12 mouse cellular contexts compared by ENCODE assay signal in genomic region chr19:24897896-24898736, GRCm38 (mm10). TPM values are rescaled to one million over a fixed set of nuclear protein-coding genes. Genes with fewer than 3 reads are reported as not detected.
DNase-seq lines count a peak whose midpoint lies in the region; ATAC-seq lines count a peak whose summit lies in the region.
"Had no signal": no experiment of that assay in that cellular context is flagged by ENCODE, and none has a peak within 500 bp of the region (broad histone marks: within the 10 kb centered on the region; RNA-seq: fewer than 3 reads in every experiment).

No protein-coding gene starts in this region.

- H3K9me3 ChIP-seq in heart, embryonic 10.5 days = no peaks in the 10 kb centered on the region
- no peaks in the 10 kb centered on the region for H3K9me3 ChIP-seq in midbrain, embryonic 11.5 days (ENCODE audit: control insufficient read depth, low read length)
- H3K9me3 ChIP-seq in midbrain, embryonic 15.5 days = no peaks in the 10 kb centered on the region
- H3K9me3 ChIP-seq in neural tube, embryonic 12.5 days = no peaks in the 10 kb centered on the region

- peak; percentile 73 for DNase-seq in heart, embryonic 10.5 days (ENCODE audit: low spot score)
- no peak for DNase-seq in heart, adult 8-10 months (ENCODE audit: low spot score)
- DNase-seq in midbrain, embryonic 11.5 days (ENCODE audit: low spot score, missing footprints) = peak; percentile 96
- peak; percentile 17 for DNase-seq in forelimb bud, embryonic 11.5 days (ENCODE audit: low read depth, low spot score)
- no peak for DNase-seq in ovary, postnatal 10 days (ENCODE audit: low spot score)
- DNase-seq: B cell, adult 2 months; cerebellum, adult 2 months; left cerebral cortex, postnatal 4 days had no signal

- ATAC-seq in midbrain, embryonic 11.5 days (ENCODE audit: low FRiP score) = no peak
- ATAC-seq in midbrain, embryonic 15.5 days (replicated peaks) = no peak
- no peak for ATAC-seq in neural tube, embryonic 12.5 days (ENCODE audit: low FRiP score, low read depth)
- no peak for ATAC-seq in monocyte, adult 5-6 weeks (replicated peaks; ENCODE audit: insufficient number of reproducible peaks, low FRiP score, low TSS enrichment, poor library complexity, severe bottlenecking)
- ATAC-seq: activated CD4-positive, CD25-positive, alpha-beta regulatory T cell, adult 4 months had no signal

- peaks cover 79% of the 10 kb centered on the region for H3K27me3 ChIP-seq in heart, embryonic 10.5 days (ENCODE audit: insufficient read depth, poor library complexity, severe bottlenecking)
- peaks cover 53% of the 10 kb centered on the region for H3K27me3 ChIP-seq in midbrain, embryonic 11.5 days (ENCODE audit: control insufficient read depth, insufficient read depth, low read length)
- H3K27me3 ChIP-seq in midbrain, embryonic 15.5 days (replicated peaks) = peaks cover 70% of the 10 kb centered on the region
- H3K27me3 ChIP-seq in neural tube, embryonic 12.5 days (replicated peaks) = peaks cover 78% of the 10 kb centered on the region

- H3K4me3 ChIP-seq in heart, embryonic 10.5 days = peak overlapping the region; percentile 52
- 0 out of 2 replicates have a peak overlapping the region, but pooled peaks have one; percentile 13 for H3K4me3 ChIP-seq in midbrain, embryonic 11.5 days (ENCODE audit: low read depth, low read length)
- H3K4me3 ChIP-seq in midbrain, embryonic 15.5 days = no peak overlapping the region
- H3K4me3 ChIP-seq in neural tube, embryonic 12.5 days = no peak overlapping the region

- WGBS in heart, embryonic 10.5 days = 2% methylated on average over 20 of the region's 20 CpGs
- WGBS in midbrain, embryonic 11.5 days = under 1% methylated on average over 20 of the region's 20 CpGs
- under 1% methylated on average over 20 of the region's 20 CpGs for WGBS in midbrain, embryonic 15.5 days
- WGBS in neural tube, embryonic 12.5 days = under 1% methylated on average over 20 of the region's 20 CpGs

- peak overlapping the region; percentile 31 for H3K4me2 ChIP-seq in midbrain, embryonic 11.5 days
- H3K4me2 ChIP-seq in midbrain, embryonic 15.5 days = no peak overlapping the region
- H3K4me2 ChIP-seq in neural tube, embryonic 12.5 days (replicated peaks) = peak overlapping the region; percentile 44; the same call in 1 of the 2 replicates

- no peaks in the 10 kb centered on the region for H3K36me3 ChIP-seq in heart, embryonic 10.5 days
- no peaks in the 10 kb centered on the region for H3K36me3 ChIP-seq in midbrain, embryonic 11.5 days (ENCODE audit: control insufficient read depth, insufficient read depth, low read length)
- H3K36me3 ChIP-seq in midbrain, embryonic 15.5 days (replicated peaks) = no peaks in the 10 kb centered on the region
- no peaks in the 10 kb centered on the region for H3K36me3 ChIP-seq in neural tube, embryonic 12.5 days

- H3K27ac ChIP-seq in heart, embryonic 10.5 days = no peak overlapping the region
- no peak overlapping the region for H3K27ac ChIP-seq in midbrain, embryonic 11.5 days (ENCODE audit: low read depth, low read length)
- H3K27ac ChIP-seq in midbrain, embryonic 15.5 days = no peak overlapping the region
- H3K27ac ChIP-seq in neural tube, embryonic 12.5 days = no peak overlapping the region

- peaks cover 27% of the 10 kb centered on the region for H3K4me1 ChIP-seq in heart, embryonic 10.5 days
- peaks cover 13% of the 10 kb centered on the region for H3K4me1 ChIP-seq in midbrain, embryonic 11.5 days (ENCODE audit: control insufficient read depth, insufficient read depth, low read length)
- H3K4me1 ChIP-seq in midbrain, embryonic 15.5 days = peaks cover 30% of the 10 kb centered on the region
- H3K4me1 ChIP-seq in neural tube, embryonic 12.5 days = peaks cover 24% of the 10 kb centered on the region

- no peak overlapping the region for H3K9ac ChIP-seq in midbrain, embryonic 11.5 days (ENCODE audit: low read length)
- no peak overlapping the region for H3K9ac ChIP-seq in midbrain, embryonic 15.5 days
- no peak overlapping the region for H3K9ac ChIP-seq in neural tube, embryonic 12.5 days

RNA-seq across cellular contexts. Expression of gene Foxd4, which starts 2.9 kb away (rescaled TPM):
- polyA plus RNA-seq in heart, embryonic 10.5 days (2016; fragmentation: Nextera tagmentation; extraction: Ambion mirVana) = not detected in 2 replicates
- total RNA-seq in heart, adult 8-10 months (2022) = not detected
- polyA plus RNA-seq in midbrain, embryonic 11.5 days (2014; fragmentation: Nextera tagmentation; extraction: Ambion mirVana) = 0.47 and 0.87 TPM in 2 replicates
- polyA plus RNA-seq in midbrain, embryonic 15.5 days (2015; fragmentation: Nextera tagmentation; extraction: Ambion mirVana) = 0.17 TPM in 1 of 2 replicates, not detected in the other
- polyA plus RNA-seq in neural tube, embryonic 12.5 days (2016; fragmentation: Nextera tagmentation; extraction: Ambion mirVana) = not detected in 2 replicates
- not detected in 3 replicates for total RNA-seq in monocyte, adult 5-6 weeks (2017)
- total RNA-seq: left cerebral cortex, postnatal 4 days had no signal
- polyA plus RNA-seq: activated CD4-positive, CD25-positive, alpha-beta regulatory T cell, adult 4 months had no signal

RNA-seq across cellular contexts. Expression of gene Gm10053, which starts 22.6 kb away (rescaled TPM):
- 595 and 755 TPM in 2 replicates for polyA plus RNA-seq in heart, embryonic 10.5 days (2016; fragmentation: Nextera tagmentation; extraction: Ambion mirVana)
- 1,000 to 10,000 TPM in 1 of 4 experiments, 100 to 1,000 TPM in 3; 952 to 1,033 (median 963) TPM for total RNA-seq in heart, adult 8-10 months (2022)
- 270 and 273 TPM in 2 replicates for polyA plus RNA-seq in midbrain, embryonic 11.5 days (2014; fragmentation: Nextera tagmentation; extraction: Ambion mirVana)
- 234 and 246 TPM in 2 replicates for polyA plus RNA-seq in midbrain, embryonic 15.5 days (2015; fragmentation: Nextera tagmentation; extraction: Ambion mirVana)
- 237 and 247 TPM in 2 replicates for polyA plus RNA-seq in neural tube, embryonic 12.5 days (2016; fragmentation: Nextera tagmentation; extraction: Ambion mirVana)
- total RNA-seq in monocyte, adult 5-6 weeks (2017) = 11.0 to 57.2 TPM (median 41.0 TPM) in 3 replicates

RNA-seq across cellular contexts. Expression of gene Pgm5, which starts 36.5 kb away (rescaled TPM):
- polyA plus RNA-seq in heart, embryonic 10.5 days (2016; fragmentation: Nextera tagmentation; extraction: Ambion mirVana) = 3.2 and 3.6 TPM in 2 replicates
- 100 to 1,000 TPM; 101 to 108 (median 103) TPM for total RNA-seq in heart, adult 8-10 months (2022)
- 0.19 and 0.46 TPM in 2 replicates for polyA plus RNA-seq in midbrain, embryonic 11.5 days (2014; fragmentation: Nextera tagmentation; extraction: Ambion mirVana)
- polyA plus RNA-seq in midbrain, embryonic 15.5 days (2015; fragmentation: Nextera tagmentation; extraction: Ambion mirVana) = 0.44 and 0.74 TPM in 2 replicates
- 1.1 and 1.7 TPM in 2 replicates for polyA plus RNA-seq in neural tube, embryonic 12.5 days (2016; fragmentation: Nextera tagmentation; extraction: Ambion mirVana)
- total RNA-seq in monocyte, adult 5-6 weeks (2017) = not detected in 3 replicates
- polyA plus RNA-seq: activated CD4-positive, CD25-positive, alpha-beta regulatory T cell, adult 4 months had no signal

Comparison
In these comparisons a context has a peak if more than half of its experiments do, and no peak if none do; other contexts are left out.
1. DNase-seq: peak in heart, embryonic 10.5 days (single experiment), midbrain, embryonic 11.5 days (single experiment) and forelimb bud, embryonic 11.5 days (single experiment); none in heart, adult 8-10 months (single experiment) and ovary, postnatal 10 days (single experiment).
2. H3K4me3 ChIP-seq: peak in heart, embryonic 10.5 days (single experiment) and midbrain, embryonic 11.5 days (single experiment); none in midbrain, embryonic 15.5 days (single experiment) and neural tube, embryonic 12.5 days (single experiment).